Mouse (Mus musculus): ENCODE measurements around the gene Col9a3. TPM values are rescaled to one million over a fixed set of nuclear protein-coding genes. Genes with fewer than 3 reads are reported as not detected.

Col9a3 gene
- polyA plus RNA-seq, 1 experiment from 2014 or later = 1.3 TPM

- Histone ChIP-seq H3K4me3 (ENCODE audit: low read depth, low read length) (no peak overlapping the region), H3K9me3 (ENCODE audit: control insufficient read depth) (no peaks in the 10 kb centered on the region), H3K27ac (ENCODE audit: low read depth, low read length) (no peak overlapping the region), H3K36me3 (ENCODE audit: control insufficient read depth, insufficient read depth) (no peaks in the 10 kb centered on the region), H3K27me3 (replicated peaks; ENCODE audit: control insufficient read depth, insufficient read depth, low read length) (no peaks in the 10 kb centered on the region), H3K4me2 (replicated peaks; ENCODE audit: low read depth) (no peak overlapping the region), H3K9ac (ENCODE audit: low read depth, low read length) (no peak overlapping the region), H3K4me1 (replicated peaks; ENCODE audit: control insufficient read depth, insufficient read depth, low read length) (no peaks in the 10 kb centered on the region)
- WGBS = 70% methylated on average over 6 of the region's 6 CpGs
- peak; percentile 19; the same call in 1 of the 2 replicates for TF ChIP-seq CTCF (IDR thresholded peaks at IDR 0.05; ENCODE audit: low read depth)
- no peak for ATAC-seq
Measured at GRCm38 (mm10) chr2:180604781-180605180, 7.2 kb downstream of the Col9a3 start.

- Histone ChIP-seq H3K27me3 (replicated peaks; ENCODE audit: control insufficient read depth, insufficient read depth, low read length) (no peaks in the 10 kb centered on the region), H3K9me3 (ENCODE audit: control insufficient read depth) (no peaks in the 10 kb centered on the region), H3K27ac (ENCODE audit: low read depth, low read length) (no peak overlapping the region), H3K36me3 (ENCODE audit: control insufficient read depth, insufficient read depth) (no peaks in the 10 kb centered on the region), H3K9ac (ENCODE audit: low read depth, low read length) (no peak overlapping the region), H3K4me1 (replicated peaks; ENCODE audit: control insufficient read depth, insufficient read depth, low read length) (no peaks in the 10 kb centered on the region), H3K4me3 (ENCODE audit: low read depth, low read length) (no peak overlapping the region), H3K4me2 (replicated peaks; ENCODE audit: low read depth) (no peak overlapping the region)
- no peak for TF ChIP-seq CTCF (IDR thresholded peaks at IDR 0.05; ENCODE audit: low read depth)
- WGBS = 41% methylated on average over 4 of the region's 4 CpGs
- peak; percentile 48; the same call in 1 of the 2 replicates for ATAC-seq
Measured at GRCm38 (mm10) chr2:180610283-180610682, 12.7 kb downstream of the Col9a3 start.

- no peak for ATAC-seq
- Histone ChIP-seq H3K4me3 (ENCODE audit: low read depth, low read length) (no peak overlapping the region), H3K9me3 (ENCODE audit: control insufficient read depth) (no peaks in the 10 kb centered on the region), H3K27me3 (replicated peaks; ENCODE audit: control insufficient read depth, insufficient read depth, low read length) (no peaks in the 10 kb centered on the region), H3K27ac (ENCODE audit: low read depth, low read length) (no peak overlapping the region), H3K36me3 (ENCODE audit: control insufficient read depth, insufficient read depth) (no peaks in the 10 kb centered on the region), H3K9ac (ENCODE audit: low read depth, low read length) (no peak overlapping the region), H3K4me2 (replicated peaks; ENCODE audit: low read depth) (no peak overlapping the region), H3K4me1 (replicated peaks; ENCODE audit: control insufficient read depth, insufficient read depth, low read length) (no peaks in the 10 kb centered on the region)
- no peak for TF ChIP-seq CTCF (IDR thresholded peaks at IDR 0.05; ENCODE audit: low read depth)
- 72% methylated on average over 2 of the region's 2 CpGs for WGBS
Measured at GRCm38 (mm10) chr2:180611882-180612281, 14.3 kb downstream of the Col9a3 start.

- peak; percentile 57 for ATAC-seq
- Histone ChIP-seq H3K27me3 (replicated peaks; ENCODE audit: control insufficient read depth, insufficient read depth, low read length) (peaks cover 40% of the 10 kb centered on the region), H3K36me3 (ENCODE audit: control insufficient read depth, insufficient read depth) (no peaks in the 10 kb centered on the region), H3K4me1 (replicated peaks; ENCODE audit: control insufficient read depth, insufficient read depth, low read length) (no peaks in the 10 kb centered on the region), H3K4me3 (ENCODE audit: low read depth, low read length) (peak overlapping the region; percentile 27), H3K4me2 (replicated peaks; ENCODE audit: low read depth) (peak overlapping the region; percentile 53), H3K27ac (ENCODE audit: low read depth, low read length) (no peak overlapping the region), H3K9ac (ENCODE audit: low read depth, low read length) (no peak overlapping the region), H3K9me3 (ENCODE audit: control insufficient read depth) (peaks cover 12% of the 10 kb centered on the region)
- 4% methylated on average over 89 of the region's 112 CpGs for WGBS
- TF ChIP-seq CTCF (IDR thresholded peaks at IDR 0.05; ENCODE audit: low read depth) = no peak
Measured at GRCm38 (mm10) chr2:180641576-180642554, 44.3 kb downstream of the Col9a3 start.

GRCm38 (mm10) chr2:180642555-180643260, 45.1 kb downstream of the Col9a3 start, which contains the start of gene Tcfl5:
Gene Tcfl5, minus strand, starts transcription at chr2:180642708.
- H3K4me1 ChIP-seq (replicated peaks; ENCODE audit: control insufficient read depth, insufficient read depth, low read length) = no peaks in the 10 kb centered on the region
- TF ChIP-seq CTCF (IDR thresholded peaks at IDR 0.05; ENCODE audit: low read depth) = no peak
- no peak within 1 kb of the TSS for H3K27ac ChIP-seq (ENCODE audit: low read depth, low read length)
- 8% methylated on average over 44 of the region's 56 CpGs for WGBS
- no peaks in the 10 kb centered on the region for H3K36me3 ChIP-seq (ENCODE audit: control insufficient read depth, insufficient read depth)
- peak within 1 kb of the TSS; percentile 27 for H3K4me3 ChIP-seq (ENCODE audit: low read depth, low read length)
- no peak for ATAC-seq
- no peak within 1 kb of the TSS for H3K9ac ChIP-seq (ENCODE audit: low read depth, low read length)
- H3K4me2 ChIP-seq (replicated peaks; ENCODE audit: low read depth) = peak within 1 kb of the TSS; percentile 53
- peaks cover 12% of the 10 kb centered on the region for H3K9me3 ChIP-seq (ENCODE audit: control insufficient read depth)
- peaks cover 40% of the 10 kb centered on the region for H3K27me3 ChIP-seq (replicated peaks; ENCODE audit: control insufficient read depth, insufficient read depth, low read length)

- Histone ChIP-seq H3K27ac (ENCODE audit: low read depth, low read length) (no peak overlapping the region), H3K9ac (ENCODE audit: low read depth, low read length) (no peak overlapping the region), H3K36me3 (ENCODE audit: control insufficient read depth, insufficient read depth) (no peaks in the 10 kb centered on the region), H3K9me3 (ENCODE audit: control insufficient read depth) (peaks cover 12% of the 10 kb centered on the region), H3K4me3 (ENCODE audit: low read depth, low read length) (no peak overlapping the region), H3K27me3 (replicated peaks; ENCODE audit: control insufficient read depth, insufficient read depth, low read length) (peaks cover 40% of the 10 kb centered on the region), H3K4me1 (replicated peaks; ENCODE audit: control insufficient read depth, insufficient read depth, low read length) (no peaks in the 10 kb centered on the region), H3K4me2 (replicated peaks; ENCODE audit: low read depth) (no peak overlapping the region)
- no peak for TF ChIP-seq CTCF (IDR thresholded peaks at IDR 0.05; ENCODE audit: low read depth)
- ATAC-seq = no peak
Measured at GRCm38 (mm10) chr2:180643626-180644025, 46.0 kb downstream of the Col9a3 start.
